Mouse (Mus musculus) brain, adult 2 months (tissue): ENCODE measurements around the gene Nlrp9a.
"Not testable (repeated sequence)": the region's sequence is repeated elsewhere in the genome, so short reads cannot be mapped to it uniquely, and the experiment has no call there.

Experiments
- DNase-seq: peaks from one replicate; pipeline ENCODE4 v3.0.0; 2011; ENCODE audit warnings: low read depth, low spot score

Nlrp9a gene

DNA sequence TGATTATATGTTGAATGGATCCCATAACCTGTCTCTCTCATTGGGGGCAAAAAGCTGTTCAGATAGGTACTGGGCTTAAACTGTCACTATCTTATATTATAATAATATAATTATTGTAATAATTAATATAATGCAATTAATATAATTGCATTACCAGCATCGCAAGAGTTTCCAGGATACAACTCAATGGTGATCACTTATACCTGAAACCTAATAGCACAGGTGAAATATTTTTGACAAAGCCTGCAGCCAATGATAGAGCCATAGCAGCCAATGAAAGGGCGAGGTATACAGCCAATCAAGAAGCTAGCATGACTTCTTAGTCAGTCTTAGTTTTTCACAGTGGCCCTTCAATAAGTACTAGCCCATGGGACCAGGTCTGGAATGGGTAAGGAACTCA is at the start of gene Nlrp9a:
Gene Nlrp9a (plus strand): TSS at position 301 of the 400 bp plus-strand sequence.
- DNase-seq: not testable (repeated sequence)

DNA sequence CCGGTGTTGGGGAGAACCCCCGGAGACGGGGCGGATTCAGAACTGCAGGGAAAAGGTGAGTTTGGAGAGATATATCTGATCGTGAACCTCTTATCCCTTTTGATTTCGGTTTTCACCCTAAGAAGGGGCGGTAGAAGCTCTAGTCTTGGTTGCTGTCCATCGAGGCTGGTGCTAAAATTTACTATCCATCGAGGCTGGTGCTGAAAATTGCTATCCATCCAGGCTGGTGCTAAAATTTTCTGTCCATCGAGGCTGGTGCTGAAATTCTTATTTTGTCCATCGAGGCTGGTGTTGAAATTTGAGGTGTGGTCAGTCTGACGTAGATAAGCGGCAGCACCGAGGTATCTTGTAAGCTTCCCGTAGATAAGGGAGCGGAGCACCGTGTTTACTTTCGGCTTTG is 45.3 kb upstream of the Nlrp9a start:
- not testable (repeated sequence) for DNase-seq

DNA sequence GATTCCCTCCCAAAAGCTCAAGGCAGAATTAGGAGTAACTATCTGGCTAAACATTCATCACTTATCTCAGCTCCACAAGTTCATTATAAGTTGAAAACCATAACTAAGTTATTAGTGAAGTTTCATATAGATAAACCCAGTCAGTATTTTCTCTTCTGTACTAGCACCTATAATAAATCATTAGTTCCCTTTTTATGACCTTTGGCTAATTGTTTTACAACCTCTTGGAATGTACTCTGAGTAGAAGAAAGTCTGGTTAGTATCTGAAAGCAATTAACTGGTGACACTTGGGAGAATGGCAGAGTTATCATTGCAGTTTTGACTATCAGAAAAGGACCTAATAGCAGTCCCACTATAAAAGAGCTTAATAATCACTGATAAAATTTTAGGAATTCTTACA is 54.3 kb downstream of the Nlrp9a start:
- no peak for DNase-seq

DNA sequence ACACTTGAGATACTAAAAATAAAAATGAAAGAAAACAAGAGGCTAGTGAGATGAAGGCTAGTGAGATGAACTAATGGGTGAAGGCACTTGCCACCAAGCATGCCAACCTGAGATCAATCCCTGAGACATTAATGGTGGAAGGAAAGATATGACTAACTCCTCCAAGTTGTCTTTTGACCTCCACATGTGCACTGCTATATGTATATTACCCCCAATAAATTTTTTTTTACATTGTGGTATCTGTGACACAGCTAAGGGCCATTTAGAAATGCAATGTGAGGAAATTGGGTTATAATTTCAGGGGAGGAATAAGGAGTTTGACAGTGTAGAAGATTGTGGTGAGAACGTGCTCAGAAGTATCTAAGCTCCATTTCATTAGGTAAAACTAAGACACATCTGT is 55.0 kb downstream of the Nlrp9a start:
- DNase-seq: no peak

DNA sequence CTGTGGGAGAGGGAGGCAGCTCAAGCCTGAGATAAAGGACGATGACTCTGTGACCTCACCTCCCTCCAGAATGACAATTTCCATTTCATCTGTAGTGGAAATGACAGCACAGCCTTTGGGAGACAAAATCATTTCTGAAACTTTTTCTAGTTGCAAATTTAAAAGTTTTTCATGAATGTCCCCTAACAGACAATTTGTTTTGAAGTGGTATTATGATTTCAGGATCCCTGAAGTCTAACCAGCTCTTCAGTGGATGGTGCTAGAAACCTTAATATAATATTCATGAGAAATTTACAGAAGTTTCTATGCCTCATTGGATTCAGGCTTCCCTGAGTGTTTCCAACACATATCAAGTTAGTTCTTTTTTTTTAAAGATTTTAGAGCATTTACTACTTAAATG is 83.5 kb downstream of the Nlrp9a start, which contains the start of gene Vmn1r185:
Gene Vmn1r185 (minus strand): TSS at position 101 of the 400 bp plus-strand sequence.
- not testable (repeated sequence) for DNase-seq
